Mouse (Mus musculus) kidney, embryonic 16.5 days (tissue): ENCODE measurements around the gene Birc5. TPM values are rescaled to one million over a fixed set of nuclear protein-coding genes. Genes with fewer than 3 reads are reported as not detected.
A peak's percentile ranks its signal among the peaks of the same experiment; 100 is the strongest.
"Not testable (repeated sequence)": the region's sequence is repeated elsewhere in the genome, so short reads cannot be mapped to it uniquely, and the experiment has no call there.

ENCODE experiments used
- ATAC-seq: fragments of 200-750 bp; cut with Nextera tagmentation; 2 replicates; pipeline ENCODE4 v1.8.0; 2017; ENCODE audit warnings: moderate TSS enrichment; ENCODE audit not compliant: low FRiP score, low TSS enrichment
- H3K27ac ChIP-seq: fragments of 300-500 bp; sonication (generic); 2 replicates; pipeline ENCODE4 v1.5.1; 2014; ENCODE audit warnings: low read length
- H3K27me3 ChIP-seq: fragments of 300-500 bp; sonication (generic); 2 replicates; pipeline ENCODE4 v1.6.1; 2014; ENCODE audit warnings: low read length, control low read depth, mixed read lengths; ENCODE audit not compliant: insufficient read depth
- H3K36me3 ChIP-seq: fragments of 300-500 bp; sonication (generic); 2 replicates; pipeline ENCODE4 v1.6.1; 2014; ENCODE audit warnings: low read length, control low read depth, mixed read lengths; ENCODE audit not compliant: insufficient read depth
- H3K4me1 ChIP-seq: fragments of 300-500 bp; sonication (generic); 2 replicates; pipeline ENCODE4 v1.6.1; 2014; ENCODE audit warnings: low read length, control low read depth, mixed read lengths; ENCODE audit not compliant: insufficient read depth
- H3K4me2 ChIP-seq: fragments of 300-500 bp; sonication (generic); replicated peaks from 2 replicates; pipeline ENCODE4 v1.6.1; 2014; ENCODE audit warnings: low read depth, low read length
- H3K4me3 ChIP-seq: fragments of 300-500 bp; sonication (generic); 2 replicates; pipeline ENCODE4 v1.5.1; 2014; ENCODE audit warnings: mild to moderate bottlenecking, low read length
- H3K9ac ChIP-seq: fragments of 300-500 bp; sonication (generic); replicated peaks from 2 replicates; pipeline ENCODE4 v1.6.1; 2014; ENCODE audit warnings: low read length
- H3K9me3 ChIP-seq: fragments of 300-500 bp; sonication (generic); 2 replicates; pipeline ENCODE4 v1.6.1; 2016; ENCODE audit warnings: low read length, control low read depth
- WGBS: fragments of 180-500 bp; shearing (Covaris S2); extraction: QIAGEN DNeasy Blood & Tissue Kit; methylation state at CpG from one replicate; pipeline ENCODE4 v1.1.7; 2014; 5-methylcytosine and 5-hydroxymethylcytosine counted together
- polyA plus RNA-seq: library from polyadenylated mRNA; unstranded; fragments of >200 nt; fragmentation: Nextera tagmentation; extraction: Ambion mirVana; gene quantifications from 2 replicates; pipeline ENCODE4 v1.2.1, GENCODE M21; 2015

Gene Birc5
- polyA plus RNA-seq, 1 experiment from 2014 or later, result 284 TPM

DNA sequence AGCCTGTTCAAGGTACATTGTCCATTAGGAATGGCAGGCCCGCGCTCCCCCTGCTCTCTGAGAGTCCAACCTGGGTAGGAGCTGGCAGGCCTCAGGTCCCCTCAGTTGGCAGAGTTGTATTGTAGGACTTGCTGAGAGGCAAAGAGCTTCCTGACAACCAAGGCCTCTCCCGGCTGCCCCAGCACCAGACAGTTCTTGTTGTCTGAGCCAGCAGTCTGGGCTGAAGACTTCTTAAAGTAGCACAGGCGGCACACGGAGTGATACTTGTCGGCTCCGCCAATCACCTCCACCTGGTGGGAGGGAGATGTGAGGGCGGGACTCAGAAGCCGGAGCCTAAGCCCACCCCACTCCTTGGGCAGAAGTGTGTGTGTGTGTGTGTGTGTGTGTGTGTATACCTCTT lies 33.2 kb upstream of the Birc5 start:
- WGBS, result 78% methylated on average over 9 of the region's 9 CpGs
- not testable (repeated sequence) for H3K27me3 ChIP-seq, H3K4me1 ChIP-seq, H3K9ac ChIP-seq, H3K4me3 ChIP-seq, ATAC-seq, H3K27ac ChIP-seq, H3K4me2 ChIP-seq, H3K9me3 ChIP-seq
- peaks cover 68% of the 10 kb centered on the region for H3K36me3 ChIP-seq

DNA sequence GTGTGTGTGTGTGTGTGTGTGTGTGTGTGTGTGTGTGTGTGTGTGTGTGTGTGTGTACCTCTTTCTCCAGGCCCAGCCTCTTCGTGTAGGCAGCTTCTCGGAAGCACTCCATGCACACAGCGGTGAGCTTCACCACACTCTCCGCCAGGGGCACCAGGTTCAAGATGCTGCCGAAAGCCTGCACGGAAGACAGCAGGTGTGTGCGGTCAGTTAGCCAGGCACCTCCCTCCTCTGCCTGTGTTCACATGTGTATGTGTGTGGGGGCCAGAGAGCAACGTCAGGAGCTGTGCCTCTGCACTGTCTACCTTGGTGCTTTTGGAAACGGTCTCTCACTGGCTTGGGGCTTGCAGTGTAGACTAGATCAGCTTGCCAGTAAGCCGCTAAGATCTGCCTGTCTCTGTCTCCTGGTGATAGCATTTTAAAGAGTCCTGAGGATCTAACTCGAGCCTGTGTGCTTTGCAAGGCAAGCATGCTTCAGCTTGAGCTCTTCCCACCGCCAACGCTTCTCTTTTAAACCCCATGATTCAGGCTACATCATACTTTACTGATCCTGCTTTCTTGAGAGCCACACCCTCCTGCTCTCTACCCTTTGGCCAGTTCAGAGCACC lies 32.6 kb upstream of the Birc5 start:
- no peak overlapping the region for H3K27ac ChIP-seq
- WGBS, result 92% methylated on average over 13 of the region's 13 CpGs
- no peak overlapping the region for H3K4me2 ChIP-seq
- H3K36me3 ChIP-seq, result peaks cover 71% of the 10 kb centered on the region
- H3K27me3 ChIP-seq, result no peaks in the 10 kb centered on the region
- peaks cover 1% of the 10 kb centered on the region; the same call in 1 of the 2 replicates for H3K4me1 ChIP-seq
- no peak for ATAC-seq
- H3K9me3 ChIP-seq, result no peaks in the 10 kb centered on the region
- H3K9ac ChIP-seq, result no peak overlapping the region
- no peak overlapping the region for H3K4me3 ChIP-seq

DNA sequence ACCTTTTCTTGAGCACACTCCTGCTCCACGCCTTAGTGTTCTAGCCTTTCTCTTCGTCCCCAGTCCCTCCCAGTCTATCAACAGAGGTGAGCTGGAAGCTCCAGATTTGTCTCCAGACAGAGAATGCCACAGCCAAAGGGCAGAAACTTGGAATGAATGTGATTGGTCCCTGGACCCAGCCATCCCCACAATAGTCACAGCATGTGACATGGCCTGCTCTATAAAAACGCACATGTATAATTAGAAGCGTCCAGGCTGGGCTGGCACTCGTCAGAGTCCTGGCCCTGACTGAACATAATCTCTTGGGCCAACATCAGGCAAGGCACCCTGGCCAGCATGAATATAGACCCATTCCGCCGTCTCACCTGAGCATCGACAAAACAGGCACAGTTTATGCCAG lies 30.0 kb upstream of the Birc5 start:
- Histone ChIP-seq H3K9ac (no peak overlapping the region), H3K4me2 (no peak overlapping the region), H3K4me1 (peaks cover 16% of the 10 kb centered on the region), H3K9me3 (no peaks in the 10 kb centered on the region), H3K4me3 (no peak overlapping the region), H3K27ac (no peak overlapping the region), H3K36me3 (peaks cover 60% of the 10 kb centered on the region), H3K27me3 (no peaks in the 10 kb centered on the region)
- no peak for ATAC-seq
- WGBS, result 83% methylated on average over 8 of the region's 8 CpGs

DNA sequence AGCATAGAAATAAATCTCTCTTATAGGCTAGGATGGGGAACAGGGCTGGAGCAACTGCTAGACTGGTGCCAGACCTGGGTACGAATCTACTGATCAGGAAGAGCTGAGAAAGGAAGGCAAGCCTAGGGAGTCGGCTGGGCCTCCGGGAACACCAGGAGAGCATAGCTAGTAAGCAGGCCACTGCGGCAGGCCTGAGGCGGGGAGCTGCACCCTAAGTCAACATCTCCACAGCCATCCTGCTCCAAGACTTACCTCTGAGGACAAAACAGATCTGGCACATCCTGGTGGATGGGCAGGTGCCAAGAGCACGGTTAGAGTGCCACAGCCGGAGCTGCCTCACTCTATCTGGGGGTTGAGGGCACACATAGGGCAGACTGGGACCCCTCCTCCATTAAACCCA lies 28.9 kb upstream of the Birc5 start:
- ATAC-seq, result no peak

DNA sequence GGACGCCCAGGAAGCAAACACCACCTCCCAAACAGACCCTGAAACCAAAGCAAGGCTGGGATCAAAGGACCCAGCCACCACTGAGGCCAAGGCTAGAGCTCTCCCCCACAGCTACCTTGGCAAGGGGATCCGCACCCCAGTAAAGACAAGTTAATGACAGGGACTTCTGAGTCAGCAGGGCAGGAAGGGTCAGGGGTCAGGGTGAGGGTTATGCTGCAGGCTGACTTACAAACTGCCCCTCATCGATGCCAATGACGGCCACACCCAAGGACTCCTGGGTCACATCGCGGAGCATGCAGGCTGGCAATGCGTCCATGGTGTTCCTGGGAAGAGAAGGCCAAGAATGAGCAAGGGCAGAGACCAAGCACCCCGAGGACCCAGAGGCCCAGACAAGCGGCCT lies 27.2 kb upstream of the Birc5 start:
- no peak overlapping the region for H3K4me3 ChIP-seq
- peaks cover 38% of the 10 kb centered on the region for H3K4me1 ChIP-seq
- H3K4me2 ChIP-seq, result no peak overlapping the region
- no peak for ATAC-seq
- 86% methylated on average over 9 of the region's 9 CpGs for WGBS
- H3K9me3 ChIP-seq, result no peaks in the 10 kb centered on the region
- no peak overlapping the region for H3K9ac ChIP-seq
- no peaks in the 10 kb centered on the region for H3K27me3 ChIP-seq
- H3K27ac ChIP-seq, result no peak overlapping the region
- H3K36me3 ChIP-seq, result peaks cover 42% of the 10 kb centered on the region

More for the DNA sequence above, 28.9 kb upstream of the Birc5 start:
- Histone ChIP-seq H3K4me1 (peaks cover 24% of the 10 kb centered on the region), H3K36me3 (peaks cover 49% of the 10 kb centered on the region), H3K27me3 (no peaks in the 10 kb centered on the region), H3K9me3 (no peaks in the 10 kb centered on the region), H3K27ac (no peak overlapping the region), H3K9ac (no peak overlapping the region), H3K4me3 (no peak overlapping the region), H3K4me2 (no peak overlapping the region)
- WGBS, result 94% methylated on average over 7 of the region's 7 CpGs

DNA sequence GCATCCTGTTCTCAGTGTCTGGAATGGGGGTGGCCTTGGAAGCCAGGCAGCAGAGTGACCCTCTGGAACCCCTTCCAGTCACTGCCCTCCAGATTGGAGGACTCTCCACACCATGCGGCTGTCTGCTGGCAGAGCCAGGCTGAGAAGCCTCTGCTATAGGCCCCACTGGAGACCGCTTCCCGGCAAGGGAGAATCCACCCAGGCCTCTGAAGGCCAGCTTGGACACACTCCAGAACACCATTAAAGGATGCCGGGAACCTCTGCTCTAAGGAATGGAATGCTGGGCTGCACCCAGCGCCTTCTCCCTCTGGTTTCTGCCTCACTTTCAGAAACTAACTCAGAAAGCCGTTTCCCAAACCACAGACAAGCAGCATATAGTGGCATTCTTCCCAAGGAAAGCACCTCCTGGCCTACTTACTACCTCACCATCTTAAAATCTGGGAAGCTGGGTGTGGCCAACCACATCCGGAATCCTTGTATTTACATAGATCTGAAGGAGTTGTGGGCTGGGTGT lies 26.3 kb upstream of the Birc5 start:
- H3K27ac ChIP-seq, result no peak overlapping the region
- H3K4me1 ChIP-seq, result peaks cover 42% of the 10 kb centered on the region
- H3K4me2 ChIP-seq, result 0 out of 2 replicates have a peak overlapping the region, but pooled peaks have one; percentile 8
- WGBS, result 67% methylated on average over 7 of the region's 7 CpGs
- H3K9me3 ChIP-seq, result no peaks in the 10 kb centered on the region
- H3K27me3 ChIP-seq, result no peaks in the 10 kb centered on the region
- H3K4me3 ChIP-seq, result no peak overlapping the region
- H3K9ac ChIP-seq, result peak overlapping the region; percentile 22; the same call in 1 of the 2 replicates
- peaks cover 35% of the 10 kb centered on the region for H3K36me3 ChIP-seq
- ATAC-seq, result no peak

DNA sequence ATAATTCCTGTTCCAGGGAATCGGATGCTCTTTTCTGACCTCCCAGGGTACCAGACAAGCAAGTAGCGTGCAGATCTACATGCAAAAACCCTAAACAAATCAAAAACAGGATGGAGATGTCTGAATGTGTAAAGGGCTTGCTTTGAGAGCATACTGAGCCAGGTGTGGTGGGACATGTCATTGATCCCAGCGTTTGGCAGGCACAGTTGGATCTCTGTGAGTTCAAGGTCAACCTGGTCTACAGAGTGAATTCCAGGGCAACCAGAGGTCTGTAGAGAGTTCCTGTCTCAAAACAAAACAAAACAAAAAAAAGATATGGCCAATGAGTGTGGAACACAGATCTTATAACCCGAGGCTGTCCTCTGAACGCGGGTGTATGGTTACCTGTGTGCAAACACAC lies 25.6 kb upstream of the Birc5 start:
- Histone ChIP-seq H3K9ac (0 out of 2 replicates have a peak overlapping the region, but pooled peaks have one; percentile 22), H3K27ac (peak overlapping the region; percentile 48; the same call in 1 of the 2 replicates), H3K4me1 (peaks cover 49% of the 10 kb centered on the region), H3K36me3 (peaks cover 29% of the 10 kb centered on the region), H3K27me3 (no peaks in the 10 kb centered on the region), H3K4me3 (no peak overlapping the region), H3K9me3 (no peaks in the 10 kb centered on the region), H3K4me2 (no peak overlapping the region)
- no peak for ATAC-seq
- 88% methylated on average over 6 of the region's 6 CpGs for WGBS

DNA sequence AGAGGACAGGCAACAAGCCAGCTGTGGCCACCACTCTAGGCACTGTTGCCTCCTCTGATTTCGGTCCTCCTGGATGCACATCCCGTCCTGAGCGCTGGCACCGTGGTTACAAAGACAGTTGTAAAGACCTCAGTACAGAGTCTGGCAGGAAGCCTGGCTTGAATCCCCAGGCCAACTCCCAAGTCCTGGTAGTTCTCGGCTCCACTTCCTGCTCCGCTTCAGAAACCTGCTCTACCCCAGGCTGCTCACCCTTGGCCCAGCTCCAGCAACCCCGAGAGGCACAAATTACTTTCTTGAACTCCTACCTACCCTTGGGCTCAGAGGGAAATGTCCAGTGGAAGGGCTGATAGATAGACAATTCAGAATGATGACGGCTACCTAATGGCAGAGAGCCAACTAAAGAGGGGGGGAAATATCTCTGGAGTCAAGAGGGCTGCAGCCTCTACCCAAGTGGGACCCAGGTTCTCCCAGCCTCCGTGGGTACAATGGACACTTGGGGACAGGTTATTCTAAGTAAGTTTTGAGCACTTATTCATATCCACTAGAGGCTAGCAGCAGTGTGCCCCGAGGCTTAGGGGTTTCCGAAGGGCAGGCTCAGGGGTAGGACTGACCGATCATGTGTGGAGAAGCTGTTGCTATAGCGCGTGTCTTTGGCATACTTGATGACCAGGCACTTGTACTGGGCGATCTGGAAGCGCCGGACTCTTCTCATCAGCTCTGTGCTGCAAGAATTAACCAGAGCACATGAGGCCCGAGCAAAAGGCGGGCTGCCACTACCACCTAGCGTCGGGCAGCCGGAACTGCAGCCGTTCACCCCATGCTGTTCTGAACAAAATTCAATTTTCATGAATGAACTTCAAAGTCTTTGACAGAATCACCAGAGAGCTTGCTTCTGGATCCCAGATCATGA lies 24.7 kb upstream of the Birc5 start:
- Histone ChIP-seq H3K4me2 (peak overlapping the region; percentile 87), H3K36me3 (peaks cover 23% of the 10 kb centered on the region), H3K9me3 (no peaks in the 10 kb centered on the region), H3K9ac (peak overlapping the region; percentile 84), H3K4me1 (peaks cover 58% of the 10 kb centered on the region), H3K4me3 (peak overlapping the region; percentile 70), H3K27me3 (no peaks in the 10 kb centered on the region), H3K27ac (peak overlapping the region; percentile 92)
- ATAC-seq, result peak; percentile 86
- WGBS, result 15% methylated on average over 23 of the region's 23 CpGs

DNA sequence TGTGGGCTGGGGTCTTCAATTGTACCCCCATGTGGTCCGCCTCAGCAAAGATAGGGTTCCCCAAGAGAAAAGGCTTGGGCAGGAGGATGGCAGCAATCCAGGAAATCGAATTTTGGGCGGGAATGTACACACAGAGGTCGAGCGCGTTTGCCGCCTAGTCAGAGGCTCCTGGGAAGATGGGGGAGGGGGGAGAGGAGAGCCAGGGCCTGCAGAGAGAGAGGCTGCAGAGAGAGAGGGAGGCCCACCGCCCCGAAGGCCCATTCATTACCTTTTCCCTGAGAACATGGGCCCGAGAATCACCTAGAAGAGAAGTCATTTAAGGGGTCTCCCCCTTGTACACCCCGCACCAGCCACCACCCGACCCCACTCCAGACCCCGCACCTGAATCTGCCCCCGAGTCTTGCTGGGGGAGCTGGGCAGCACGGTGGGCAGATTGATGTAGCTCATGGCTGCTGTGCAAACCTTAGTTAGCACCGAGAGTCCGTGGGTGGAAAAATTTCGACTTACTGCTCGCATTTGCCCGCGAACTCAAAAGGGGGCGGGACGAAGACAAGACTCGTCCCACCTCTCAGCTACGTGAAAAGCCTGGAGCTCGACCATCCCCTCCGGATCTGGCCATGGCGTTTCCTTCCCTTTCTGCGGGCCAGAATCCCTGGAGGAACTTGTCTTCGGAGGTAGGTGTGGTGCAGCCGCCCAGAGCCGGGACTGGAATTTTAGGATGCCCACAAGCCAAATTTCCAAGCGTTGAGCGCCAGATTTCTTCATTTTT lies 23.5 kb upstream of the Birc5 start, which contains the start of the genes Afmid and Tk1:
TSS of gene Afmid (plus strand) at position 592 of the 769 bp plus-strand sequence.
TSS of gene Tk1 (minus strand) at position 760 of the 769 bp plus-strand sequence.
- peak within 1 kb of the TSS; percentile 84 for H3K9ac ChIP-seq

More for the DNA sequence above, 23.5 kb upstream of the Birc5 start, which contains the start of the genes Afmid and Tk1:
- 0% methylated on average over 33 of the region's 34 CpGs for WGBS
- Histone ChIP-seq H3K27me3 (no peaks in the 10 kb centered on the region), H3K36me3 (peaks cover 13% of the 10 kb centered on the region), H3K4me1 (peaks cover 70% of the 10 kb centered on the region), H3K4me2 (peak within 1 kb of the TSS; percentile 87), H3K27ac (peak within 1 kb of the TSS; percentile 92), H3K9me3 (no peaks in the 10 kb centered on the region), H3K4me3 (peak within 1 kb of the TSS; percentile 70)
- peak; percentile 53 for ATAC-seq
